Mouse (Mus musculus) embryonic facial prominence, embryonic 15.5 days (tissue): ENCODE measurements at regions not wholly inside any gene's neighbourhood (a gene's known extent, or its start where the extent isn't known, plus 50 kb on each side); places are given as distances from the start of the nearest gene placed in this dataset.

Experiments used
- ATAC-seq: fragments of 200-750 bp; cut with Nextera tagmentation; 2 replicates; pipeline ENCODE4 v1.8.0; 2017; ENCODE audit warnings: low read depth, moderate TSS enrichment; ENCODE audit not compliant: insufficient number of reproducible peaks, low FRiP score, low TSS enrichment
- H3K27ac ChIP-seq: fragments of 300-500 bp; sonication (generic); replicated peaks from 2 replicates; pipeline ENCODE4 v1.5.1; 2015; ENCODE audit warnings: mild to moderate bottlenecking, inconsistent platforms
- H3K27me3 ChIP-seq: fragments of 300-500 bp; sonication (generic); 2 replicates; pipeline ENCODE4 v1.6.1; 2015; ENCODE audit warnings: inconsistent platforms
- H3K36me3 ChIP-seq: fragments of 300-500 bp; sonication (generic); 2 replicates; pipeline ENCODE4 v1.6.1; 2015; ENCODE audit warnings: mild to moderate bottlenecking, inconsistent platforms
- H3K4me1 ChIP-seq: fragments of 300-500 bp; sonication (generic); 2 replicates; pipeline ENCODE4 v1.6.1; 2015; ENCODE audit warnings: inconsistent platforms
- H3K4me2 ChIP-seq: fragments of 300-500 bp; sonication (generic); replicated peaks from 2 replicates; pipeline ENCODE4 v1.6.1; 2015; ENCODE audit warnings: mild to moderate bottlenecking, inconsistent platforms
- H3K4me3 ChIP-seq: fragments of 300-500 bp; sonication (generic); replicated peaks from 2 replicates; pipeline ENCODE4 v1.5.1; 2015; ENCODE audit warnings: mild to moderate bottlenecking, inconsistent platforms
- H3K9ac ChIP-seq: fragments of 300-500 bp; sonication (generic); 2 replicates; pipeline ENCODE4 v1.6.1; 2015; ENCODE audit warnings: inconsistent platforms
- H3K9me3 ChIP-seq: fragments of 300-500 bp; sonication (generic); replicated peaks from 2 replicates; pipeline ENCODE4 v1.6.1; 2016; ENCODE audit warnings: inconsistent platforms
- WGBS: fragments of 180-500 bp; shearing (Covaris S2); methylation state at CpG from one replicate; pipeline ENCODE4 v1.1.7; 2015; 5-methylcytosine and 5-hydroxymethylcytosine counted together

DNA sequence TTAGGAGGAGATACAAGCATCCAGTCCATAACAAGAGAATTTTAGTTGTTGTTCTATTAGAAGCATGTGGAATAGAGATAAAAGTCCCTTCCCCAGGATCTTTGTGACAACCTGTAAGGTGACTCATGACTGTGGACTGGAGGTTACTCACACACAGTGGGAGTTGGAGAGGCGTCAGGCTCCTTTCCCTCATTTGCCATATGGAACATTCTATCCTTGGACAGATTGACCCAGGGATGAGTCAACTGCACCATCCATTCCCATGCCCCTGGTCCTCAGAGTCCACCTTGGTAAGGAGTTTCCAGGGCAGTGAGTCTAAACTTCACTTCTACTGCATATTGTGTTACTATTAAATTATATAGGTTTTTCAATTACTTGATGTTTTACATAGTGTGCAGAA, 444.9 kb upstream of the Mon1b start:
- Histone ChIP-seq H3K9ac (no peak overlapping the region), H3K4me2 (no peak overlapping the region), H3K27me3 (no peaks in the 10 kb centered on the region), H3K36me3 (no peaks in the 10 kb centered on the region), H3K4me1 (no peaks in the 10 kb centered on the region), H3K9me3 (no peaks in the 10 kb centered on the region), H3K4me3 (no peak overlapping the region), H3K27ac (no peak overlapping the region)
- 72% methylated on average over 1 of the region's 1 CpGs for WGBS
- no peak for ATAC-seq

DNA sequence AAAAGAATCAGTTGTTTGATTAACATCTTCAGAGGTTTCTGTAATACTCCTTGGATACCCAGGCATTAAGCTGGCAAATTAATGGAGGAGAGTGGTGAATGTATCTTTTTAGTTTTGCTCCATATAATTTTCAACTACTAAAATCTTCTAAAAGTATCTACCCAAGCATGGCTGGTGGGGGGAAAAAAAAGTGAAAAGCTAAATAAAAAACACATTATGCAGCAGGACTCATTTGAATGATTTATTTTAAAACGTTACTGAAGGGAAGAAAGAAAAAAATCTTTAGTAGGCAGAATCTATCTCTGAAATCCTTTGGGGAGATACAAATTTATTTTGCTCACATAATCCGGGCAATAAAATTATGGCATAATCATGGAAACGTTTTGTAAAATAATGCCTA, 443.9 kb upstream of the Mon1b start:
- WGBS = 55% methylated on average over 3 of the region's 3 CpGs

More for the DNA sequence above, 443.9 kb upstream of the Mon1b start:
- no peak overlapping the region for H3K4me2 ChIP-seq
- no peak overlapping the region for H3K4me3 ChIP-seq
- no peak overlapping the region for H3K9ac ChIP-seq
- no peaks in the 10 kb centered on the region for H3K36me3 ChIP-seq
- H3K9me3 ChIP-seq = no peaks in the 10 kb centered on the region
- ATAC-seq = no peak
- H3K27me3 ChIP-seq = no peaks in the 10 kb centered on the region
- H3K4me1 ChIP-seq = no peaks in the 10 kb centered on the region
- H3K27ac ChIP-seq = no peak overlapping the region
